Mouse (Mus musculus): ENCODE data around the gene Alk. TPM values are rescaled to one million over a fixed set of nuclear protein-coding genes. Genes with fewer than 3 reads are reported as not detected.

The Alk gene
- total and polyA plus RNA-seq, 3 experiments: not detected

DNA sequence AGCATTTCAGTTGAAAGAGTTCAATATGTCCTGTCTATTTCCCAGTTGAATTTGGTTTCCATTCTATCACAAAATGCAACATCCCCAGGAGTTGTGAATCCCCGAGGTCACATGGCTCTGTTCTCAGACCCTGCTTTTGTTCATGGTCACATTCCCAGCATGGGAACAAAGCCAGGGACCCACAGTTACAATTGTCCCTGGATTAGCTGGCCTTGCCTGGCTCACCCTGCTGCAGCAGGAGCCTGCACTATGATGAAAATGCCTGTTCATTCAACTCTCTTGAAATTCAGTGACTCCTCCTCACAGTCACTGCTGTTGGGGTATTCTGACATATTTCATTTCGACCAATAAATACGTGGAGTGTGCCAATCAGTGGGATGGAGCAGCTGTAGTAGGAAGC, 318.5 kb downstream of the Alk start:
- DNase-seq (ENCODE audit: low read depth, low spot score): no peak
- Histone ChIP-seq H3K9me3 (replicated peaks; ENCODE audit: insufficient read depth, low read length) (no peaks in the 10 kb centered on the region), H3K4me1 (ENCODE audit: control insufficient read depth in 1 of 2, insufficient read depth in 2 of 2, low read length in 2 of 2) (no peaks in the 10 kb centered on the region), H3K4me3 (ENCODE audit: control insufficient read depth in 1 of 2, insufficient read depth in 1 of 2, low read depth in 2 of 2, low read length in 2 of 2) (no peak overlapping the region), H3K27me3 (ENCODE audit: control insufficient read depth in 1 of 2, insufficient read depth in 2 of 2, low read length in 2 of 2) (no peaks in the 10 kb centered on the region), H3K9ac (ENCODE audit: control insufficient read depth, low read depth, low read length, poor library complexity, severe bottlenecking) (no peak overlapping the region), H3K36me3 (ENCODE audit: control insufficient read depth in 1 of 2, insufficient read depth in 2 of 2, low read length in 2 of 2) (no peaks in the 10 kb centered on the region), H3K27ac (ENCODE audit: control insufficient read depth, low read depth, low read length) (no peak overlapping the region), H3K79me2 (ENCODE audit: control insufficient read depth, insufficient read depth, low read length, poor library complexity) (no peaks in the 10 kb centered on the region)
- no peak for TF ChIP-seq TCF12 (IDR thresholded peaks at IDR 0.05; ENCODE audit: low read depth, low read length)
- TF ChIP-seq NELFE (IDR thresholded peaks at IDR 0.05; ENCODE audit: low read depth, low read length): no peak
- no peak for TF ChIP-seq MYB (IDR thresholded peaks at IDR 0.05; ENCODE audit: low read depth, low read length)
- no peak for TF ChIP-seq CTCF (IDR thresholded peaks at IDR 0.05 in 2 of 3, conservative IDR thresholded peaks at IDR 0.05 in 1 of 3; ENCODE audit: control insufficient read depth in 1 of 3, insufficient read depth in 1 of 3, low read depth in 2 of 3, low read length in 3 of 3, poor library complexity in 1 of 3, severe bottlenecking in 1 of 3)
- no peak for TF ChIP-seq POLR2AphosphoS5 (IDR thresholded peaks at IDR 0.05; ENCODE audit: borderline replicate concordance, low read depth, low read length)
- no peak for TF ChIP-seq ZNF384 (IDR thresholded peaks at IDR 0.05; ENCODE audit: low read depth, low read length)

DNA sequence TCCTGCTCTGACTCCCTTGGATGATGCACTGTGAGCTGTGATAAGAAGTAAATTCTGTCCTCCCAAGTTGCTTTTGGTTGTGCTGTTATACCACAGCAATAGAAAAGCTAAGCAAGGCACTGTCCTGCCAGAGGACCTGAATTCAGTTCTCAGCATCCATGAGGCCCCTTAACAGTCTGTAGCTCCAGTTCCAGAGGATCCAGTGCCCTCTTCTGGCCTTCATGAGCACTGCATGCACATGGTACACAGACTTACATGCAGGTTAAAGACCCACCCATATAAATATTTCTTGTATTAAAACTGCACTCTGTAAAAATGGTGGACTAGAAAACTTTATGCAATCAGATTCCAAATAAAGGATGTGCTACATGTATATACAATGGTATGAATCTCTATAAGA, 326.1 kb downstream of the Alk start:
- DNase-seq (ENCODE audit: low read depth, low spot score): peak; percentile 4
- H3K9ac ChIP-seq (ENCODE audit: control insufficient read depth, low read depth, low read length, poor library complexity, severe bottlenecking): no peak overlapping the region
- no peaks in the 10 kb centered on the region for H3K79me2 ChIP-seq (ENCODE audit: control insufficient read depth, insufficient read depth, low read length, poor library complexity)
- no peaks in the 10 kb centered on the region for H3K27me3 ChIP-seq (ENCODE audit: control insufficient read depth in 1 of 2, insufficient read depth in 2 of 2, low read length in 2 of 2)
- TF ChIP-seq ZNF384 (IDR thresholded peaks at IDR 0.05; ENCODE audit: low read depth, low read length): no peak
- no peak for TF ChIP-seq ZMIZ1 (IDR thresholded peaks at IDR 0.05; ENCODE audit: low read depth, low read length)
- TF ChIP-seq CTCF (IDR thresholded peaks at IDR 0.05 in 2 of 3, conservative IDR thresholded peaks at IDR 0.05 in 1 of 3; ENCODE audit: control insufficient read depth in 1 of 3, insufficient read depth in 1 of 3, low read depth in 2 of 3, low read length in 3 of 3, poor library complexity in 1 of 3, severe bottlenecking in 1 of 3): peak in 2 of 3 experiments; percentile 8 to 13; a peak in 2 of 6 replicates
- TF ChIP-seq MYB (IDR thresholded peaks at IDR 0.05; ENCODE audit: low read depth, low read length): no peak
- no peak for TF ChIP-seq TCF12 (IDR thresholded peaks at IDR 0.05; ENCODE audit: low read depth, low read length)
- no peaks in the 10 kb centered on the region for H3K9me3 ChIP-seq (replicated peaks; ENCODE audit: insufficient read depth, low read length)
- no peak overlapping the region for H3K4me3 ChIP-seq (ENCODE audit: control insufficient read depth in 1 of 2, insufficient read depth in 1 of 2, low read depth in 2 of 2, low read length in 2 of 2)
- H3K27ac ChIP-seq (ENCODE audit: control insufficient read depth, low read depth, low read length): no peak overlapping the region
- no peaks in the 10 kb centered on the region for H3K4me1 ChIP-seq (ENCODE audit: control insufficient read depth in 1 of 2, insufficient read depth in 2 of 2, low read length in 2 of 2)
- no peaks in the 10 kb centered on the region for H3K36me3 ChIP-seq (ENCODE audit: control insufficient read depth in 1 of 2, insufficient read depth in 2 of 2, low read length in 2 of 2)

DNA sequence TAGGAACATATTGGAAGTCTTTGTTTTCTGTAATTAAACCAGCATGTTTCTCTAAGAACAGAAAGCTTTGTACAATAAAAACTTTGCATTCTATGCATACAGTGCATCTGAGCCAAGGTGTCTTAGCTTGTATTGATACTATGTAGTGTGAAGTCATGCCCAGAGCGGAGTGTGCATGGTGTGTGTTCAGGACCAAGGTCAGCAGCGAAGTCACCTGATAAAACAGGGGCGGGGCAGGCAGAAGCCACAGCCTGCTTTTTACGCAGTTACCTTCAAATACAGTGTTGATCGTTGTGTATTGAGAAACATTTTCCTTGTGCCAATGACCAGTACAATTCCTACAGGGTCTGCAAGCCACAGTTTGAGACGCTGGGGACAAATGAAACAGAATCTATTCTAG, 327.6 kb downstream of the Alk start:
- H3K27me3 ChIP-seq (ENCODE audit: control insufficient read depth in 1 of 2, insufficient read depth in 2 of 2, low read length in 2 of 2): no peaks in the 10 kb centered on the region
- H3K36me3 ChIP-seq (ENCODE audit: control insufficient read depth in 1 of 2, insufficient read depth in 2 of 2, low read length in 2 of 2): no peaks in the 10 kb centered on the region
- H3K9ac ChIP-seq (ENCODE audit: control insufficient read depth, low read depth, low read length, poor library complexity, severe bottlenecking): no peak overlapping the region
- H3K27ac ChIP-seq (ENCODE audit: control insufficient read depth, low read depth, low read length): no peak overlapping the region
- H3K79me2 ChIP-seq (ENCODE audit: control insufficient read depth, insufficient read depth, low read length, poor library complexity): no peaks in the 10 kb centered on the region
- H3K4me1 ChIP-seq (ENCODE audit: control insufficient read depth in 1 of 2, insufficient read depth in 2 of 2, low read length in 2 of 2): no peaks in the 10 kb centered on the region
- TF ChIP-seq TCF12 (IDR thresholded peaks at IDR 0.05; ENCODE audit: low read depth, low read length) (no peak), ZKSCAN1 (IDR thresholded peaks at IDR 0.05; ENCODE audit: low read depth, low read length) (no peak), POLR2A (IDR thresholded peaks at IDR 0.05; ENCODE audit: control insufficient read depth in 1 of 2, insufficient read depth in 1 of 2, low read depth in 1 of 2, low read length in 2 of 2, poor library complexity in 1 of 2) (no peak), MAFK (IDR thresholded peaks at IDR 0.05; ENCODE audit: borderline replicate concordance, low read depth, low read length) (no peak), GABPA (IDR thresholded peaks at IDR 0.05; ENCODE audit: low read depth, low read length) (no peak), EP300 (IDR thresholded peaks at IDR 0.05; ENCODE audit: low read depth in 1 of 2, low read length in 2 of 2) (no peak), TBP (IDR thresholded peaks at IDR 0.05; ENCODE audit: low read depth, low read length) (no peak), POLR2AphosphoS5 (IDR thresholded peaks at IDR 0.05; ENCODE audit: borderline replicate concordance, low read depth, low read length) (no peak)
- H3K9me3 ChIP-seq (replicated peaks; ENCODE audit: insufficient read depth, low read length): no peaks in the 10 kb centered on the region
- H3K4me3 ChIP-seq (ENCODE audit: control insufficient read depth in 1 of 2, insufficient read depth in 1 of 2, low read depth in 2 of 2, low read length in 2 of 2): no peak overlapping the region
- DNase-seq (ENCODE audit: low read depth, low spot score): no peak

Measured in MEL (cell line).